Mouse (Mus musculus) erythroblast, embryonic 14.5 days (primary cell): ENCODE data around the gene Birc3.

Experiments
- GATA1 ChIP-seq: IDR thresholded peaks from 2 replicates; pipeline ENCODE4 v1.6.1; 2012; ENCODE audit warnings: low read length, inconsistent platforms, mixed read lengths
- TAL1 ChIP-seq: IDR thresholded peaks from 3 replicates; pipeline ENCODE4 v1.6.1; 2012; ENCODE audit warnings: low read length, inconsistent platforms, mixed read lengths

- TF ChIP-seq GATA1: no peak
- TF ChIP-seq TAL1: no peak
These were observed 48.1 kb downstream of the Birc3 start for GRCm38 (mm10) chr9:7824916-7825315.
